Mouse (Mus musculus) lung, postnatal 0 days (tissue): ENCODE measurements at regions not wholly inside any gene's neighbourhood (a gene's known extent, or its start where the extent isn't known, plus 50 kb on each side); places are given as distances from the start of the nearest gene placed in this dataset.

Experiments used
- CTCF ChIP-seq: IDR thresholded peaks from 2 replicates; pipeline ENCODE4 v1.5.1; 2016; ENCODE audit warnings: antibody characterized with exemption, mild to moderate bottlenecking
- EP300 ChIP-seq: IDR thresholded peaks from 2 replicates; pipeline ENCODE4 v1.6.1; 2016; ENCODE audit warnings: antibody characterized with exemption, mild to moderate bottlenecking, control low read depth

GRCm38 (mm10) chr13:51348707-51349106, 59.7 kb upstream of the S1pr3 start:
- TF ChIP-seq CTCF (no peak), EP300 (no peak)
